Mouse (Mus musculus): ENCODE results near the gene Bckdha. TPM values are rescaled to one million over a fixed set of nuclear protein-coding genes. Genes with fewer than 3 reads are reported as not detected.
A peak's percentile ranks its signal among the peaks of the same experiment; 100 is the strongest.

Gene Bckdha
- polyA plus RNA-seq (2014; fragmentation: Nextera tagmentation; extraction: Ambion mirVana) = 38.2 and 43.2 TPM in 2 replicates

DNA sequence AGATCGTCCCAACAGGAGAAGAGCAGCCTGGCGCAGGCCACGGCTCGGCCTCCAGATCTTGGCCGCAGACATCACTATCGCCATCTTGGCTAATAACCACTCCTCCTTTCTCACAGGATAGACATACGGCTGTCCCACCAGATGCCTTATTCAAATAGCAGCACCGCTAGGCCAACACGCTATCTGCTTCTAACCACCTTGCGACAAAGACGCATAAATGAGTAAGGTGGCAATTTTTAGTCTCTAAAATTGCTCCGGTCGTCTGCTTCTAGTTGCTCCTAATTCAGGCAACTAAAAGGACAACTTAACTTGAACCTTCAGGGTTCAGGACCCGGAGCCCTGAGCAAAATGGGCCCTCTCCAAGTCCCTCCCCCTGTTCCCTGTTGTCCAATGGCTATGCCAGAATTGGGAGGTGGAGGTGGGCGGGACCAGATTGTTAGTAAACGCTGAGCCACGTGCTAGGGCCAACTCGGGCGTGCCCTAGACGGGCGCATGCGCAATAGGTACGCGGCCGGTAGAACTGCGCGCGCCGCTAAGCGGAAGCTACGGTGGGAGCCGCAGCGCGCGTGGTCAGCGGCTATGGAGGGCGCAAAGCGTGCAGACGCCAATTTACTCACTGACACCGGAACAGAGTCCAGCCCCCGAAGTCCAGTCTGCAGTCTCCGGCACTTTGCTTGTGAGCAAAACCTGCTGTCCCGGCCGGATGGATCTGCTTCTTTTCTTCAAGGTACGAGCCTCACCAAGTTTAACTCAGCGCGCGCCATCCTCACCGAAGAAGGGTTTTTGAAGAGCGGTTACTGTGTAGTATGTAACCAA is at the start of gene Bckdha, which contains the start of gene Exosc5:
Gene Bckdha, minus strand, starts transcription at position 325 of the 816 bp plus-strand sequence.
Gene Exosc5, plus strand, starts transcription at position 508 of the 816 bp plus-strand sequence.
- Histone ChIP-seq H3K4me2 (ENCODE audit: low read depth) (peak within 1 kb of the TSS; percentile 65), H3K9ac (ENCODE audit: low read length) (peak within 1 kb of the TSS; percentile 64), H3K36me3 (ENCODE audit: control insufficient read depth, insufficient read depth, low read length) (no peaks in the 10 kb centered on the region), H3K27ac (ENCODE audit: low read depth, low read length) (peak within 1 kb of the TSS; percentile 27; the same call in 1 of the 2 replicates), H3K4me1 (ENCODE audit: control insufficient read depth, insufficient read depth, low read length) (peaks cover 4% of the 10 kb centered on the region), H3K4me3 (ENCODE audit: low read depth, low read length) (peak within 1 kb of the TSS; percentile 70), H3K9me3 (ENCODE audit: control insufficient read depth, low read length) (no peaks in the 10 kb centered on the region), H3K27me3 (ENCODE audit: control insufficient read depth, insufficient read depth, low read length) (no peaks in the 10 kb centered on the region)
- under 1% methylated on average over 50 of the region's 50 CpGs for WGBS
- peak; percentile 99 for ATAC-seq (ENCODE audit: insufficient read depth, low FRiP score, low TSS enrichment)
- peak; percentile 99 for DNase-seq (ENCODE audit: low spot score)

DNA sequence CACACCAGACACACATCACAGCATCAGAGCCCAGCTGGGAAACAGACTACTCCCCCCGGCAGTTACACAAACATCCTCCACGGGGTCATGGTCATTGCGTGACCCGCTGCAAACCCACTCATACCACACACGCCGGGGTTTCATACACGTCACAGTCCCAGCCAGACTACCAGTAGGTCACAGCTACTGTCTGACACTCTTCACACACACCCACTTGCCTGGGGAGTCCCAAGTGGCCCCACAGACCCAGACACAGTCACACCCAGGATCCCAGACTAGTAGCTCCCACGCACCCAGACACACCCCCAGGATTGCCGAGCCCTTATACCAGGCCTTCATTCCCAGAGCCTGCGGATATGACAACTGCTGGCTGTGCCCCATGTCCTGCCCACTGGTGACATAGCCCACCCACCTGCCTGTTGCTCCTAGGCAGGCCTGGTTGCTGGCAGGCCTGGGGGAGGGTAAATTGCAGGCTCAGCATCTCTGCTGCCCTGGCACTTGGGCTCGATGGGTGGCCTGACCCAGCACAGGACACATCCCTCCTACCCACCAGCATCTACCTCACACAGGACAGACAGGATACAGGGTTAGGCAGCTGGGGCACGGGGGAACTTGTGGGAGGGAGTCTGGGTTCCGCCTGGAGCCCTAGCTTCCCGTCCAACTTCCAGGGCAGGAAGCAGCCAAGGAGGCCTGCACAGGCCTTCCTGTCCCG is 49.0 kb upstream of the Bckdha start:
- peaks cover under 1% of the 10 kb centered on the region for H3K36me3 ChIP-seq (ENCODE audit: control insufficient read depth, insufficient read depth, low read length)
- no peak for ATAC-seq (ENCODE audit: insufficient read depth, low FRiP score, low TSS enrichment)
- peaks cover 22% of the 10 kb centered on the region for H3K4me1 ChIP-seq (ENCODE audit: control insufficient read depth, insufficient read depth, low read length)
- no peak overlapping the region; the same call in 1 of the 2 replicates for H3K4me2 ChIP-seq (ENCODE audit: low read depth)
- H3K9ac ChIP-seq (ENCODE audit: low read length) = 0 out of 2 replicates have a peak overlapping the region, but pooled peaks have one; percentile 22
- no peaks in the 10 kb centered on the region for H3K9me3 ChIP-seq (ENCODE audit: control insufficient read depth, low read length)
- H3K27ac ChIP-seq (ENCODE audit: low read depth, low read length) = peak overlapping the region; percentile 34; the same call in 1 of the 2 replicates
- H3K4me3 ChIP-seq (ENCODE audit: low read depth, low read length) = no peak overlapping the region
- WGBS = 64% methylated on average over 15 of the region's 15 CpGs
- H3K27me3 ChIP-seq (ENCODE audit: control insufficient read depth, insufficient read depth, low read length) = no peaks in the 10 kb centered on the region
- DNase-seq (ENCODE audit: low spot score) = no peak

GRCm38 (mm10) chr7:25706578-25707170 is 47.9 kb upstream of the Bckdha start:
- Histone ChIP-seq H3K9ac (ENCODE audit: low read length) (no peak overlapping the region), H3K4me3 (ENCODE audit: low read depth, low read length) (no peak overlapping the region), H3K9me3 (ENCODE audit: control insufficient read depth, low read length) (no peaks in the 10 kb centered on the region), H3K27me3 (ENCODE audit: control insufficient read depth, insufficient read depth, low read length) (no peaks in the 10 kb centered on the region), H3K36me3 (ENCODE audit: control insufficient read depth, insufficient read depth, low read length) (no peaks in the 10 kb centered on the region), H3K27ac (ENCODE audit: low read depth, low read length) (no peak overlapping the region), H3K4me1 (ENCODE audit: control insufficient read depth, insufficient read depth, low read length) (peaks cover 17% of the 10 kb centered on the region), H3K4me2 (ENCODE audit: low read depth) (no peak overlapping the region)
- ATAC-seq (ENCODE audit: insufficient read depth, low FRiP score, low TSS enrichment) (no peak), DNase-seq (ENCODE audit: low spot score) (no peak)
- WGBS = 62% methylated on average over 7 of the region's 7 CpGs

DNA sequence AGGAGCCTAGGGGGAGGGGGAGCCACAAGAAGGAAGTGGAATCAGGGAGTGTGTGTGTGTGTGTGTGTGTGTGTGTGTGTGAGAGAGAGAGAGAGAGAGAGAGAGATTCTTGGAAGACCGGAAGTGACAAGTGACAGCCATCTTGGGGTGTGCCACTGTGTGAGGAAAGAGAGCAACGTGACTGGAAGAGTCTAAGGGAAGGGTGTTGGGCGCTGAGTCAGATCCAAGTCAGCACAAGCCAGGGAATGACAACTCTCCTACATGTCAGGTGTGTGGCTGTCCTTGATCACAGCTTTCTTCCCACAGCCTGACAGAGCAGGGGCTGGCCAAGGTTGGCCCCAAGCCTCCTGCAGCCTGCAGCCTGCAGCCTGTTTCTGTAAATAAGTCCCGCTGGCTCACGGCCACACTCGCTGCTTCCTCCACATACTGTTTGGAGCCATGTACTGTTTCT is 47.0 kb upstream of the Bckdha start:
- no peaks in the 10 kb centered on the region for H3K36me3 ChIP-seq (ENCODE audit: control insufficient read depth, insufficient read depth, low read length)
- H3K27ac ChIP-seq (ENCODE audit: low read depth, low read length) = no peak overlapping the region
- no peak overlapping the region for H3K4me2 ChIP-seq (ENCODE audit: low read depth)
- ATAC-seq (ENCODE audit: insufficient read depth, low FRiP score, low TSS enrichment) (no peak), DNase-seq (ENCODE audit: low spot score) (no peak)
- WGBS = 75% methylated on average over 6 of the region's 6 CpGs
- no peaks in the 10 kb centered on the region for H3K27me3 ChIP-seq (ENCODE audit: control insufficient read depth, insufficient read depth, low read length)
- H3K4me3 ChIP-seq (ENCODE audit: low read depth, low read length) = no peak overlapping the region
- H3K4me1 ChIP-seq (ENCODE audit: control insufficient read depth, insufficient read depth, low read length) = peaks cover 11% of the 10 kb centered on the region
- H3K9ac ChIP-seq (ENCODE audit: low read length) = no peak overlapping the region
- no peaks in the 10 kb centered on the region for H3K9me3 ChIP-seq (ENCODE audit: control insufficient read depth, low read length)

DNA sequence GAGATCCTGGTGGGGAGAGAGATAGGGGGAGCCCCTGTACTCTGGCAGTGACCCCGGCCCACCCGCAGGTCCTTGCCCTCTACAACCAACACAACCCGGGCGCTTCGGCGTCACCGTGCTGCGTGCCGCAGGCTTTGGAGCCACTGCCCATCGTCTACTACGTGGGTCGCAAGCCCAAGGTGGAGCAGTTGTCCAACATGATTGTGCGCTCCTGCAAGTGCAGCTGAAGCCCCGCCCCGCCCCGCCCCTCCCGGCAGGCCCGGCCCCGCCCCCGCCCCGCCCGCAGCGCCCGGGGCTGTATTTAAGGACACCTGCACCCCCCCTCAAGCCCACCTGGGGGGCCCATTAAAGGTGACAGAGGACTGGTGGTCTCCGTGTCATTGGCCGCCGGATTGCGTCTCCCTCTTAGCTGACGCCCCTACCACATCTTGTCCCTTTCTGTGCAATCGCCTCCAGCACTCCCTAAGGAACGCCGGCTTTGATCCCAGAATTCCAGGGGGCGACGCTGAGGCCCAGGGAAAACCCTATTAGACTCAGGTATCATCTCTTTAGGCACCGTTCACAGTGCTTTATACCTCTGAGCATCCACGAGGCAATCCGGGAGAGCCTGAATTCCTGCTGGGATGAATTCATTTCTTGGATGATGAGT is 46.1 kb upstream of the Bckdha start:
- no peaks in the 10 kb centered on the region for H3K36me3 ChIP-seq (ENCODE audit: control insufficient read depth, insufficient read depth, low read length)
- peaks cover 3% of the 10 kb centered on the region for H3K4me1 ChIP-seq (ENCODE audit: control insufficient read depth, insufficient read depth, low read length)
- no peak overlapping the region for H3K27ac ChIP-seq (ENCODE audit: low read depth, low read length)
- H3K4me3 ChIP-seq (ENCODE audit: low read depth, low read length) = peak overlapping the region; percentile 24
- H3K4me2 ChIP-seq (ENCODE audit: low read depth) = peak overlapping the region; percentile 46
- no peak overlapping the region for H3K9ac ChIP-seq (ENCODE audit: low read length)
- H3K27me3 ChIP-seq (ENCODE audit: control insufficient read depth, insufficient read depth, low read length) = no peaks in the 10 kb centered on the region
- H3K9me3 ChIP-seq (ENCODE audit: control insufficient read depth, low read length) = no peaks in the 10 kb centered on the region
- 7% methylated on average over 18 of the region's 37 CpGs for WGBS
- DNase-seq (ENCODE audit: low spot score) (no peak), ATAC-seq (ENCODE audit: insufficient read depth, low FRiP score, low TSS enrichment) (no peak)

DNA sequence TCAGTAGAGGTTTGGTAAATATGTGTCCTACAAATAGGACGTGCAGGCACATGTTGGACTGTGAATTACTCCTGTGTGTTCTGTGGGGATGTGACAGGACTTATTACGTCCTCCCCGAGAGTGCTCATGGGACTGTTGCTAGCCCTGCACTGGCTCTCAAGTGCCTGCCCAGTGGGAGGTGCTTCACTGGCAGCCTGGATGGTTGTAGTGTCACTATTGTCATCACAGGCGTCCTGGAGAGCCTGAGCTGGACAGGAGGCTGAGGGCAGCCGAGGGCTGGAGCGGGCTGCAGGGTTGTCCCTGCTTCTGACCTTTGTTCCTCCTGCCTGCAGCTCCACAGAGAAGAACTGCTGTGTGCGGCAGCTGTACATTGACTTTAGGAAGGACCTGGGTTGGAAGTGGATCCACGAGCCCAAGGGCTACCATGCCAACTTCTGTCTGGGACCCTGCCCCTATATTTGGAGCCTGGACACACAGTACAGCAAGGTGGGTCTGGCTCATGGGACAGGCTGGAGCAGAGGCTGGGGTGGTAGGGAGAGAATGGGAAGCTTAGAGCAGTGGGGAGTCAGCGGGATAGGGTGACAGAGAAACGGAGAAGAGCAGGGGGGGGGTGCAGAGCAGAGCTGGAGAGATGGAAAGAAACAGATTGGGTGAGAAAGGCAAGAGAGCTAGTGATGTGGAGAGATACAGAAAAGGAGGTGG is 45.2 kb upstream of the Bckdha start:
- Histone ChIP-seq H3K4me1 (ENCODE audit: control insufficient read depth, insufficient read depth, low read length) (peaks cover 3% of the 10 kb centered on the region; the same call in 1 of the 2 replicates), H3K27ac (ENCODE audit: low read depth, low read length) (no peak overlapping the region), H3K27me3 (ENCODE audit: control insufficient read depth, insufficient read depth, low read length) (no peaks in the 10 kb centered on the region), H3K9me3 (ENCODE audit: control insufficient read depth, low read length) (no peaks in the 10 kb centered on the region), H3K4me2 (ENCODE audit: low read depth) (peak overlapping the region; percentile 1; the same call in 1 of the 2 replicates), H3K9ac (ENCODE audit: low read length) (no peak overlapping the region), H3K36me3 (ENCODE audit: control insufficient read depth, insufficient read depth, low read length) (no peaks in the 10 kb centered on the region), H3K4me3 (ENCODE audit: low read depth, low read length) (no peak overlapping the region)
- no peak for ATAC-seq (ENCODE audit: insufficient read depth, low FRiP score, low TSS enrichment)
- 28% methylated on average over 10 of the region's 10 CpGs for WGBS
- DNase-seq (ENCODE audit: low spot score) = no peak

GRCm38 (mm10) chr7:25702350-25702749 is 43.6 kb upstream of the Bckdha start:
- H3K9ac ChIP-seq (ENCODE audit: low read length) = no peak overlapping the region

More at GRCm38 (mm10) chr7:25702350-25702749, 43.6 kb upstream of the Bckdha start:
- ATAC-seq (ENCODE audit: insufficient read depth, low FRiP score, low TSS enrichment) = no peak
- Histone ChIP-seq H3K4me1 (ENCODE audit: control insufficient read depth, insufficient read depth, low read length) (0 out of 2 replicates have a peak, but pooled peaks cover 3% of the 10 kb centered on the region), H3K4me3 (ENCODE audit: low read depth, low read length) (no peak overlapping the region), H3K4me2 (ENCODE audit: low read depth) (no peak overlapping the region), H3K36me3 (ENCODE audit: control insufficient read depth, insufficient read depth, low read length) (no peaks in the 10 kb centered on the region), H3K27me3 (ENCODE audit: control insufficient read depth, insufficient read depth, low read length) (no peaks in the 10 kb centered on the region), H3K27ac (ENCODE audit: low read depth, low read length) (no peak overlapping the region), H3K9me3 (ENCODE audit: control insufficient read depth, low read length) (no peaks in the 10 kb centered on the region)
- 93% methylated on average over 2 of the region's 2 CpGs for WGBS
- no peak for DNase-seq (ENCODE audit: low spot score)
